Mouse (Mus musculus) heart, embryonic 15.5 days (tissue): ENCODE data around the gene Hist2h3c2. TPM values are rescaled to one million over a fixed set of nuclear protein-coding genes. Genes with fewer than 3 reads are reported as not detected.
"Not testable (repeated sequence)": the region's sequence is repeated elsewhere in the genome, so short reads cannot be mapped to it uniquely, and the experiment has no call there.

Source experiments
- ATAC-seq: fragments of 200-750 bp; cut with Nextera tagmentation; replicated peaks from 2 replicates; pipeline ENCODE4 v1.8.0; 2017; ENCODE audit warnings: low read depth, moderate TSS enrichment; ENCODE audit not compliant: insufficient number of reproducible peaks, insufficient read depth, low FRiP score
- H3K27ac ChIP-seq: fragments of 300-500 bp; sonication (generic); 2 replicates; pipeline ENCODE4 v1.5.1; 2015; ENCODE audit warnings: mild to moderate bottlenecking, inconsistent platforms
- H3K27me3 ChIP-seq: fragments of 300-500 bp; sonication (generic); 2 replicates; pipeline ENCODE4 v1.6.1; 2015; ENCODE audit warnings: inconsistent platforms
- H3K36me3 ChIP-seq: fragments of 300-500 bp; sonication (generic); 2 replicates; pipeline ENCODE4 v1.6.1; 2015; ENCODE audit warnings: mild to moderate bottlenecking, inconsistent platforms
- H3K4me1 ChIP-seq: fragments of 300-500 bp; sonication (generic); replicated peaks from 2 replicates; pipeline ENCODE4 v1.6.1; 2015; ENCODE audit warnings: inconsistent platforms
- H3K4me2 ChIP-seq: fragments of 300-500 bp; sonication (generic); 2 replicates; pipeline ENCODE4 v1.6.1; 2015; ENCODE audit warnings: inconsistent platforms, mild to moderate bottlenecking, moderate library complexity
- H3K4me3 ChIP-seq: fragments of 300-500 bp; sonication (generic); 2 replicates; pipeline ENCODE4 v1.5.1; 2015; ENCODE audit warnings: mild to moderate bottlenecking, inconsistent platforms
- H3K9ac ChIP-seq: fragments of 300-500 bp; sonication (generic); 2 replicates; pipeline ENCODE4 v1.6.1; 2015; ENCODE audit warnings: mild to moderate bottlenecking, inconsistent platforms
- H3K9me3 ChIP-seq: fragments of 300-500 bp; sonication (generic); replicated peaks from 2 replicates; pipeline ENCODE4 v1.6.1; 2016; ENCODE audit warnings: inconsistent platforms
- WGBS: fragments of 180-500 bp; shearing (Covaris S2); methylation state at CpG from one replicate; pipeline ENCODE4 v1.1.7; 2015; ENCODE audit warnings: mixed read lengths; 5-methylcytosine and 5-hydroxymethylcytosine counted together
- polyA plus RNA-seq: library from polyadenylated mRNA; unstranded; fragments of >200 nt; fragmentation: Nextera tagmentation; extraction: Ambion mirVana; gene quantifications from 2 replicates; pipeline ENCODE4 v1.2.1, GENCODE M21; 2015

The Hist2h3c2 gene
- 3.9 and 5.1 TPM in 2 replicates for polyA plus RNA-seq

GRCm38 (mm10) chr3:96238954-96239793, at the start of gene Hist2h3c2:
Gene Hist2h3c2, minus strand, starts transcription at chr3:96239127.
- 0% methylated on average over 20 of the region's 68 CpGs for whole genome bisulfite sequencing
- H3K4me2 ChIP-seq: peak within 1 kb of the TSS; percentile 65
- H3K9ac ChIP-seq: peak within 1 kb of the TSS; percentile 65
- peaks cover 30% of the 10 kb centered on the region for H3K4me1 ChIP-seq
- peak; percentile 87 for ATAC-seq
- H3K4me3 ChIP-seq: peak within 1 kb of the TSS; percentile 55
- peak within 1 kb of the TSS; percentile 82 for H3K27ac ChIP-seq
- not testable (repeated sequence) for H3K27me3 ChIP-seq, H3K36me3 ChIP-seq, H3K9me3 ChIP-seq

- H3K4me2 ChIP-seq, H3K27ac ChIP-seq, ATAC-seq, H3K4me1 ChIP-seq, H3K36me3 ChIP-seq, H3K9ac ChIP-seq, H3K4me3 ChIP-seq, H3K9me3 ChIP-seq: not testable (repeated sequence)
- WGBS: 87% methylated on average over 11 of the region's 11 CpGs
- H3K27me3 ChIP-seq: peaks cover 19% of the 10 kb centered on the region
Observed at GRCm38 (mm10) chr3:96287334-96287733, 48.4 kb upstream of the Hist2h3c2 start.

GRCm38 (mm10) chr3:96284457-96284856, 45.5 kb upstream of the Hist2h3c2 start:
- H3K4me2 ChIP-seq: peak overlapping the region; percentile 39
- WGBS: 13% methylated on average over 4 of the region's 4 CpGs
- ATAC-seq: no peak

GRCm38 (mm10) chr3:96280660-96281059, 41.7 kb upstream of the Hist2h3c2 start:
- Histone ChIP-seq H3K27ac (no peak overlapping the region), H3K36me3 (no peaks in the 10 kb centered on the region), H3K4me2 (no peak overlapping the region), H3K4me1 (peaks cover 16% of the 10 kb centered on the region), H3K9me3 (no peaks in the 10 kb centered on the region), H3K9ac (no peak overlapping the region), H3K27me3 (peaks cover 17% of the 10 kb centered on the region), H3K4me3 (no peak overlapping the region)
- no peak for ATAC-seq
- 49% methylated on average over 6 of the region's 6 CpGs for WGBS

More at GRCm38 (mm10) chr3:96284457-96284856, 45.5 kb upstream of the Hist2h3c2 start:
- no peaks in the 10 kb centered on the region for H3K9me3 ChIP-seq
- peaks cover 19% of the 10 kb centered on the region for H3K27me3 ChIP-seq
- H3K4me1 ChIP-seq: peaks cover 8% of the 10 kb centered on the region; the same call in 1 of the 2 replicates
- peak overlapping the region; percentile 8; the same call in 1 of the 2 replicates for H3K4me3 ChIP-seq
- H3K36me3 ChIP-seq: no peaks in the 10 kb centered on the region
- H3K27ac ChIP-seq: no peak overlapping the region
- no peak overlapping the region for H3K9ac ChIP-seq

GRCm38 (mm10) chr3:96277800-96278624, 39.1 kb upstream of the Hist2h3c2 start:
- Histone ChIP-seq H3K9ac (peak overlapping the region; percentile 50), H3K9me3 (no peaks in the 10 kb centered on the region), H3K4me2 (peak overlapping the region; percentile 81), H3K27me3 (peaks cover 5% of the 10 kb centered on the region), H3K4me3 (peak overlapping the region; percentile 56), H3K4me1 (peaks cover 9% of the 10 kb centered on the region), H3K36me3 (no peaks in the 10 kb centered on the region), H3K27ac (peak overlapping the region; percentile 77)
- WGBS: under 1% methylated on average over 49 of the region's 49 CpGs
- peak; percentile 91 for ATAC-seq

- ATAC-seq: peak; percentile 25; the same call in 1 of the 2 replicates
- no peaks in the 10 kb centered on the region for H3K36me3 ChIP-seq
- H3K4me3 ChIP-seq: peak overlapping the region; percentile 56
- peak overlapping the region; percentile 77 for H3K27ac ChIP-seq
- H3K9ac ChIP-seq: peak overlapping the region; percentile 50
- peaks cover 9% of the 10 kb centered on the region for H3K4me1 ChIP-seq
- H3K9me3 ChIP-seq: no peaks in the 10 kb centered on the region
- peak overlapping the region; percentile 81 for H3K4me2 ChIP-seq
- peaks cover 4% of the 10 kb centered on the region; the same call in 1 of the 2 replicates for H3K27me3 ChIP-seq
- WGBS: 17% methylated on average over 8 of the region's 8 CpGs
Observed at GRCm38 (mm10) chr3:96277428-96277799, 38.5 kb upstream of the Hist2h3c2 start.

- peaks cover 15% of the 10 kb centered on the region for H3K4me1 ChIP-seq
- 76% methylated on average over 17 of the region's 17 CpGs for WGBS
- no peak for ATAC-seq
- H3K27ac ChIP-seq: no peak overlapping the region
- no peaks in the 10 kb centered on the region for H3K9me3 ChIP-seq
- peaks cover 4% of the 10 kb centered on the region; the same call in 1 of the 2 replicates for H3K27me3 ChIP-seq
- H3K4me3 ChIP-seq: no peak overlapping the region
- H3K9ac ChIP-seq: no peak overlapping the region
- H3K4me2 ChIP-seq: no peak overlapping the region
- H3K36me3 ChIP-seq: no peaks in the 10 kb centered on the region
Observed at GRCm38 (mm10) chr3:96273591-96274465, 34.9 kb upstream of the Hist2h3c2 start.

GRCm38 (mm10) chr3:96269511-96270474, 30.9 kb upstream of the Hist2h3c2 start, which contains the start of gene Hist2h2bb:
Gene Hist2h2bb, plus strand, starts transcription at chr3:96269752.
- peak; percentile 94 for ATAC-seq
- Histone ChIP-seq H3K27ac (peak within 1 kb of the TSS; percentile 96), H3K9ac (peak within 1 kb of the TSS; percentile 63), H3K9me3 (no peaks in the 10 kb centered on the region), H3K36me3 (no peaks in the 10 kb centered on the region), H3K4me2 (peak within 1 kb of the TSS; percentile 82), H3K4me3 (peak within 1 kb of the TSS; percentile 54), H3K27me3 (no peaks in the 10 kb centered on the region), H3K4me1 (peaks cover 14% of the 10 kb centered on the region)
- under 1% methylated on average over 45 of the region's 45 CpGs for WGBS

- ATAC-seq: peak; percentile 32; the same call in 1 of the 2 replicates
- not testable (repeated sequence) for H3K27me3 ChIP-seq
- peaks cover 21% of the 10 kb centered on the region for H3K4me1 ChIP-seq
Observed at GRCm38 (mm10) chr3:96268776-96269378, 29.9 kb upstream of the Hist2h3c2 start.

More at GRCm38 (mm10) chr3:96268776-96269378, 29.9 kb upstream of the Hist2h3c2 start:
- whole genome bisulfite sequencing: 1% methylated on average over 15 of the region's 44 CpGs
- Histone ChIP-seq H3K27ac (peak overlapping the region; percentile 96), H3K9ac (peak overlapping the region; percentile 60), H3K4me2 (peak overlapping the region; percentile 82), H3K4me3 (peak overlapping the region; percentile 54)
- not testable (repeated sequence) for H3K36me3 ChIP-seq, H3K9me3 ChIP-seq
